Mouse (Mus musculus) intestine, embryonic 16.5 days (tissue): ENCODE measurements at regions not wholly inside any gene's neighbourhood (a gene's known extent, or its start where the extent isn't known, plus 50 kb on each side); places are given as distances from the start of the nearest gene placed in this dataset.

ENCODE experiments used
- ATAC-seq: fragments of 200-750 bp; cut with Nextera tagmentation; 2 replicates; pipeline ENCODE4 v1.8.0; 2017; ENCODE audit warnings: moderate TSS enrichment, moderate library complexity
- H3K27ac ChIP-seq: fragments of 300-500 bp; sonication (generic); 2 replicates; pipeline ENCODE4 v1.5.1; 2014; ENCODE audit warnings: mild to moderate bottlenecking, low read length
- H3K27me3 ChIP-seq: fragments of 300-500 bp; sonication (generic); replicated peaks from 2 replicates; pipeline ENCODE4 v1.6.1; 2014; ENCODE audit warnings: low read length, control low read depth, mixed read lengths; ENCODE audit not compliant: control insufficient read depth, insufficient read depth
- H3K36me3 ChIP-seq: fragments of 300-500 bp; sonication (generic); 2 replicates; pipeline ENCODE4 v1.6.1; 2014; ENCODE audit warnings: low read length, control low read depth; ENCODE audit not compliant: control insufficient read depth, insufficient read depth
- H3K4me1 ChIP-seq: fragments of 300-500 bp; sonication (generic); 2 replicates; pipeline ENCODE4 v1.6.1; 2014; ENCODE audit warnings: low read length, control low read depth, mixed read lengths; ENCODE audit not compliant: control insufficient read depth, insufficient read depth
- H3K4me2 ChIP-seq: fragments of 300-500 bp; sonication (generic); 2 replicates; pipeline ENCODE4 v1.6.1; 2014; ENCODE audit warnings: low read depth, low read length, control low read depth
- H3K4me3 ChIP-seq: fragments of 300-500 bp; sonication (generic); 2 replicates; pipeline ENCODE4 v1.5.1; 2014; ENCODE audit warnings: mild to moderate bottlenecking, low read length
- H3K9ac ChIP-seq: fragments of 300-500 bp; sonication (generic); 2 replicates; pipeline ENCODE4 v1.6.1; 2014; ENCODE audit warnings: low read depth, low read length
- H3K9me3 ChIP-seq: fragments of 300-500 bp; sonication (generic); 2 replicates; pipeline ENCODE4 v1.6.1; 2016; ENCODE audit warnings: low read length, control low read depth; ENCODE audit not compliant: control insufficient read depth
- WGBS: fragments of 180-500 bp; shearing (Covaris S2); extraction: QIAGEN DNeasy Blood & Tissue Kit; methylation state at CpG from one replicate; pipeline ENCODE4 v1.1.7; 2014; 5-methylcytosine and 5-hydroxymethylcytosine counted together

DNA sequence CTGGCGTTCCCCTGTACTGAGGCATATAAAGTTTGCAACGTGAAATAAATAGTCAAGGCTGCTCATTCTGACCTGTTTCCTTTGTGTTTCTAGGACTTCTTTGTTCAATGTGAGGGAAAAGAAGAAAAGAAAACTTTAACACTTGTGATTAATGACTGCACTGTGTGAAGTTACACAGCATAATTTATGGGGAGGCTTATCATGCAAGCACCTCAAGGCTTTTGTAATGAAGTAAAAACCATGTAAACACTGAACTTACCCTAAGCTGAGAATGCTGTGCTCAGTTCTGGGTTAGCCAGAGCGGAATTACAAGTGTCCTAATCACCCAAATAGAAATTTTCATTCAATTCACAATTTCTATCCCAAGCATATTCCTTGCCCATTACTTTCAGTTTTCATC, 241.2 kb downstream of the Otol1 start:
- WGBS, result 43% methylated on average over 3 of the region's 3 CpGs

GRCm38 (mm10) chr3:70249922-70250321, 242.5 kb downstream of the Otol1 start:
- H3K4me1 ChIP-seq, result no peaks in the 10 kb centered on the region
- H3K27ac ChIP-seq, result no peak overlapping the region
- no peak overlapping the region for H3K9ac ChIP-seq
- no peak for ATAC-seq
- no peaks in the 10 kb centered on the region for H3K36me3 ChIP-seq
- no peak overlapping the region for H3K4me3 ChIP-seq
- 37% methylated on average over 4 of the region's 4 CpGs for WGBS
- H3K27me3 ChIP-seq, result no peaks in the 10 kb centered on the region
- no peaks in the 10 kb centered on the region for H3K9me3 ChIP-seq
- H3K4me2 ChIP-seq, result no peak overlapping the region

More for the DNA sequence above, 241.2 kb downstream of the Otol1 start:
- Histone ChIP-seq H3K36me3 (no peaks in the 10 kb centered on the region), H3K4me1 (no peaks in the 10 kb centered on the region), H3K4me3 (no peak overlapping the region), H3K27me3 (no peaks in the 10 kb centered on the region), H3K9ac (no peak overlapping the region), H3K9me3 (no peaks in the 10 kb centered on the region), H3K27ac (no peak overlapping the region), H3K4me2 (no peak overlapping the region)
- no peak for ATAC-seq

DNA sequence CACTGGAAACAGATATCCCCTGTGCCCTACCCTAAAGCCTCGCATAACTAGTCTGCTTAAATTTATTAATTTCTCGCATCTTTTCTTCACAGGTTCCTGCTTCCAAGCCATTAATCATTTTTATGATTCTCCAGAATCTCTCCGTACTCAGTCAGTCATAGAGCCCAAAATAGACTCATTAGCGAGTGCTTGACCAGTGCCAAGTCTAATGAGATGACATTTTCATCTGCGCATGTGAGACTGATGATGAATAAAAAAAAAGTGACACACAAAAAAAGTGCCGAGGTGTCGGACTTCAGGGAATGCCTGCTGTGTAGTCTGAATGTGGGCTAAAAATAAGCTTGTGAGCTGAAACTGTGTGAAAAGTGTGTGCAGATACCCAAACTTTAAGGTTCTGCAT, 243.3 kb downstream of the Otol1 start:
- no peak overlapping the region for H3K4me2 ChIP-seq
- no peak overlapping the region for H3K4me3 ChIP-seq
- 76% methylated on average over 7 of the region's 7 CpGs for WGBS
- no peak overlapping the region for H3K27ac ChIP-seq
- H3K9ac ChIP-seq, result no peak overlapping the region
- no peaks in the 10 kb centered on the region for H3K4me1 ChIP-seq
- no peak for ATAC-seq
- no peaks in the 10 kb centered on the region for H3K27me3 ChIP-seq
- H3K36me3 ChIP-seq, result no peaks in the 10 kb centered on the region
- H3K9me3 ChIP-seq, result no peaks in the 10 kb centered on the region

DNA sequence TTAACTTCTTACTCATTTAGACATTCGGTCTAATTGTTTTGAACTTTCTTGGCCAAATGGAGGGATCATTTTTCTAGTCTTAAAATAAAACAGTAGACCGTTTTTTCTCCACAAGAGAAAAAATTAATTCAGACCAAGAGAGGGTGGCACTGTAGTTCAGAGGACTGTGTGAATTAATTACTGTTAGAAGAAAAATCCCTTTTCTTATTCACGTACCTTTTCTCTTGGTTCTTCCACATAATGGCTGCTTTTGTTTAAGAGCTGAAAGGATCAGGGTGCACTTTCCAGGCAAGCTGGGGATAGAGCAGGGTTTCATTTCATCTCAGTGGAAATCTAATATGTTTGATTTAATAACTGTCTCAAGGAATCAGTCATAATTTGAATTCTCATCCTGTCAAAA, 255.9 kb downstream of the Otol1 start:
- Histone ChIP-seq H3K9ac (no peak overlapping the region), H3K4me2 (no peak overlapping the region), H3K27ac (no peak overlapping the region), H3K4me3 (no peak overlapping the region), H3K36me3 (no peaks in the 10 kb centered on the region), H3K9me3 (no peaks in the 10 kb centered on the region), H3K27me3 (no peaks in the 10 kb centered on the region), H3K4me1 (no peaks in the 10 kb centered on the region)
- no peak for ATAC-seq
- 68% methylated on average over 3 of the region's 3 CpGs for WGBS

- Histone ChIP-seq H3K9me3 (no peaks in the 10 kb centered on the region), H3K4me3 (no peak overlapping the region), H3K4me2 (no peak overlapping the region), H3K36me3 (no peaks in the 10 kb centered on the region), H3K4me1 (no peaks in the 10 kb centered on the region), H3K9ac (no peak overlapping the region), H3K27ac (no peak overlapping the region), H3K27me3 (no peaks in the 10 kb centered on the region)
- no peak for ATAC-seq
- WGBS, result 60% methylated on average over 7 of the region's 7 CpGs
These were observed 281.4 kb downstream of the Otol1 start for GRCm38 (mm10) chr3:70288590-70289388.

DNA sequence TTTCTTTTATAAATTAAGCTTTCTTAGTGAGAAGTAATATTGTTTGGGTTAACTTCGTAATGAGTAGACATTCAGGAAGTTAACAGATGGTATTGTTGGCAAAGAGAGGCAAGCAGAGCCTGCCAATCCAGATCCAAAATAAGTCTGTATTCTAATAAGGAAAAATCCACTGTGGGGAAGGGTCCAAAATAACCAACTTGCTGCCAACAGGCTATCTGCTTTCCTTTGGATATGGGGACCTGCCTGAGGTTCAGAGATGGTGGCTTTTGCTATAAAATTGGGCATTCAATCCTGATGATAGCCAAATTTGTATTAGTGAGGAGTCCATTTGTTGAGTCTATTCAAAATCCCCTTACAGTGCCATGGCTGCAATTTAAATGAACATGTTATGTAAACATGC, 300.1 kb downstream of the Otol1 start:
- H3K9ac ChIP-seq, result no peak overlapping the region
- no peak for ATAC-seq
- WGBS, result 75% methylated on average over 1 of the region's 1 CpGs
- H3K27ac ChIP-seq, result no peak overlapping the region
- no peaks in the 10 kb centered on the region for H3K27me3 ChIP-seq
- no peaks in the 10 kb centered on the region for H3K4me1 ChIP-seq
- H3K9me3 ChIP-seq, result no peaks in the 10 kb centered on the region
- H3K4me2 ChIP-seq, result no peak overlapping the region
- no peak overlapping the region for H3K4me3 ChIP-seq
- H3K36me3 ChIP-seq, result no peaks in the 10 kb centered on the region

DNA sequence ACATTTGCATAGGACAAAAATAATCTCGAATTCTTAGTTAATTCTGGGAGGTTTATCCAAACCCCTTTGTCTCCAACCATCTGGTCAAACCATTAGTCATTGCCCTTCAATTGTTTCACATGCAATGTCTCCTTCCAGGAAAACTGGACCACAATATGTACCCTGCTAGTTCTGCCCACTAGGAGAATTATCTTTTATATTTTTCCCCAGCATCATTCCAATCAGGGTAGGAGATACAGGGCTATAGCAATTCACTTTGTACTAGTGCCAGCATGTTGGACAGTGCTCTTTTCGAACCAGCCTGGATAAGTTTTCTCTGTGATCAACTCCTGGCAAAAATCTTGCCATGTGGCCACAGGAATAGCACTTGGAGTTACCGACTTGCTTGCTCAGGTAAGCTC, 300.6 kb downstream of the Otol1 start:
- H3K36me3 ChIP-seq, result no peaks in the 10 kb centered on the region
- WGBS, result 79% methylated on average over 3 of the region's 3 CpGs
- H3K4me3 ChIP-seq, result no peak overlapping the region
- H3K9me3 ChIP-seq, result no peaks in the 10 kb centered on the region
- no peaks in the 10 kb centered on the region for H3K27me3 ChIP-seq
- H3K9ac ChIP-seq, result no peak overlapping the region
- H3K27ac ChIP-seq, result no peak overlapping the region
- no peaks in the 10 kb centered on the region for H3K4me1 ChIP-seq
- H3K4me2 ChIP-seq, result no peak overlapping the region
- ATAC-seq, result no peak

GRCm38 (mm10) chr3:70309304-70309703, 301.9 kb downstream of the Otol1 start:
- no peak overlapping the region for H3K9ac ChIP-seq
- no peak for ATAC-seq
- H3K9me3 ChIP-seq, result no peaks in the 10 kb centered on the region
- H3K4me2 ChIP-seq, result no peak overlapping the region
- WGBS, result 83% methylated on average over 4 of the region's 4 CpGs
- no peaks in the 10 kb centered on the region for H3K27me3 ChIP-seq
- no peaks in the 10 kb centered on the region for H3K4me1 ChIP-seq
- no peak overlapping the region for H3K27ac ChIP-seq
- H3K36me3 ChIP-seq, result no peaks in the 10 kb centered on the region
- H3K4me3 ChIP-seq, result no peak overlapping the region

- no peaks in the 10 kb centered on the region for H3K27me3 ChIP-seq
- no peak for ATAC-seq
- no peak overlapping the region for H3K4me3 ChIP-seq
- H3K4me2 ChIP-seq, result no peak overlapping the region
- H3K27ac ChIP-seq, result no peak overlapping the region
- no peaks in the 10 kb centered on the region for H3K4me1 ChIP-seq
- no peaks in the 10 kb centered on the region for H3K36me3 ChIP-seq
- no peak overlapping the region for H3K9ac ChIP-seq
- H3K9me3 ChIP-seq, result no peaks in the 10 kb centered on the region
These were observed 303.6 kb downstream of the Otol1 start for GRCm38 (mm10) chr3:70311055-70311454.

DNA sequence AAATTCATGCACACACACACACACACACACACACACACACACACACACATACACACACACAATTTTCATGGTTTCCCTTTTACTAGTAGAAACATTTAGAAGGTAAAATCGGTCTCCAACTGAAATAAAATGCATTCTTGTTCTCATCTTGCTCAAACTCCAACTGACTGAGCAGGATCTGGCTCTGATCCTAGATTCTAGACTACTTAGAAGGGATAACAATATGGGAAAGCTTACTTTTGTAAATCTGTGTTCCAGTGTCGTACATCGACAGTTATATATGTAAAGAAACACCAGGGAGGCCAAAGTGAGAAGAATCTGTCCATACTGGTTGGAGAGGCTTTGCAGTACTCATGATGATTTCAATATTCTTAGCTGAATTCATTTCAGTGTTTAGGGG, 304.6 kb downstream of the Otol1 start:
- Histone ChIP-seq H3K9me3 (no peaks in the 10 kb centered on the region), H3K27ac (no peak overlapping the region), H3K4me1 (no peaks in the 10 kb centered on the region), H3K27me3 (no peaks in the 10 kb centered on the region), H3K9ac (no peak overlapping the region), H3K36me3 (no peaks in the 10 kb centered on the region), H3K4me3 (no peak overlapping the region), H3K4me2 (no peak overlapping the region)
- WGBS, result 77% methylated on average over 3 of the region's 3 CpGs
- no peak for ATAC-seq
